Comparison of ENCODE assay signal across 51 mouse cellular contexts in genomic region chr8:20902527-20902926, GRCm38 (mm10). TPM values are rescaled to one million over a fixed set of nuclear protein-coding genes. Genes with fewer than 3 reads are reported as not detected.
"Had no signal": no experiment of that assay in that cellular context is flagged by ENCODE, and none has a peak within 500 bp of the region (broad histone marks: within the 10 kb centered on the region; RNA-seq: fewer than 3 reads in every experiment).

TSS of gene Gm15056 (minus strand) at chr8:20902627.

- H3K27ac ChIP-seq: heart, embryonic 13.5 days; heart, embryonic 15.5 days; hindbrain, embryonic 10.5 days; hindbrain, embryonic 12.5 days; hindbrain, embryonic 13.5 days; hindbrain, embryonic 14.5 days; hindbrain, embryonic 15.5 days; hindbrain, postnatal 0 days; intestine, embryonic 15.5 days; kidney, embryonic 15.5 days; kidney, postnatal 0 days; layer of hippocampus, adult 2 months; left cerebral cortex, adult 2 months had no signal

- ATAC-seq: hindbrain, embryonic 16.5 days; hindbrain, postnatal 0 days; inflammation-experienced regulatory T-cells, adult 6 months; intestine, embryonic 15.5 days; intestine, embryonic 16.5 days; intestine, postnatal 0 days had no signal

- H3K4me2 ChIP-seq: heart, embryonic 11.5 days; heart, embryonic 12.5 days; heart, embryonic 13.5 days; heart, embryonic 15.5 days; hindbrain, embryonic 12.5 days; hindbrain, embryonic 13.5 days; hindbrain, embryonic 14.5 days; hindbrain, embryonic 15.5 days; intestine, embryonic 15.5 days; kidney, embryonic 15.5 days had no signal

- H3K4me1 ChIP-seq: heart, embryonic 12.5 days; heart, embryonic 13.5 days; heart, embryonic 15.5 days; hindbrain, embryonic 10.5 days; hindbrain, embryonic 12.5 days; hindbrain, embryonic 13.5 days; hindbrain, embryonic 15.5 days; intestine, embryonic 15.5 days; kidney, embryonic 15.5 days had no signal

- H3K36me3 ChIP-seq: heart, embryonic 12.5 days; heart, embryonic 13.5 days; heart, embryonic 15.5 days; hindbrain, embryonic 10.5 days; hindbrain, embryonic 12.5 days; hindbrain, embryonic 13.5 days; hindbrain, embryonic 15.5 days; intestine, embryonic 15.5 days; kidney, embryonic 15.5 days had no signal

- H3K27me3 ChIP-seq: heart, embryonic 12.5 days; heart, embryonic 13.5 days; heart, embryonic 15.5 days; hindbrain, embryonic 12.5 days; hindbrain, embryonic 13.5 days; hindbrain, embryonic 15.5 days; intestine, embryonic 15.5 days; kidney, embryonic 15.5 days had no signal

- DNase-seq: heart, postnatal 10 days; heart, postnatal 14 days; heart, postnatal 36 days; heart, postnatal 4 days; kidney, adult 11 months; kidney, adult 18-20 months; kidney, adult 2 months; kidney, adult 8-10 months; kidney, adult 9 months; kidney, postnatal 10 days; kidney, postnatal 14 days; kidney, postnatal 25 days; kidney, postnatal 36 days; kidney, postnatal 4 days; layer of hippocampus, adult 9-11 months; layer of hippocampus, postnatal 36 days had no signal

- H3K4me3 ChIP-seq: heart, embryonic 12.5 days; heart, embryonic 13.5 days; heart, embryonic 15.5 days; hindbrain, embryonic 10.5 days; hindbrain, embryonic 12.5 days; hindbrain, embryonic 13.5 days; hindbrain, embryonic 15.5 days; intestine, embryonic 15.5 days; kidney, embryonic 15.5 days; layer of hippocampus, adult 2 months; left cerebral cortex, adult 2 months had no signal

- H3K9me3 ChIP-seq: heart, embryonic 15.5 days; intestine, embryonic 15.5 days had no signal

- H3K9ac ChIP-seq: heart, embryonic 12.5 days; heart, embryonic 13.5 days; heart, embryonic 15.5 days; hindbrain, embryonic 12.5 days; hindbrain, embryonic 13.5 days; hindbrain, embryonic 14.5 days; hindbrain, embryonic 15.5 days; intestine, embryonic 15.5 days; kidney, embryonic 15.5 days had no signal

RNA-seq across cellular contexts. Expression of gene Gm15056, which starts in this region (rescaled TPM):
- total RNA-seq: heart, postnatal 10 days; heart, postnatal 14 days; heart, postnatal 25 days; heart, postnatal 36 days; heart, postnatal 4 days; hematopoietic stem cell, adult 5-6 weeks; hindbrain, postnatal 0 days; layer of hippocampus, adult 18-20 months; layer of hippocampus, adult 2 months; layer of hippocampus, adult 8-10 months; layer of hippocampus, postnatal 10 days; layer of hippocampus, postnatal 14 days; layer of hippocampus, postnatal 25 days; layer of hippocampus, postnatal 36 days; left cerebral cortex, adult 18-20 months; left cerebral cortex, adult 2 months; left cerebral cortex, adult 8-10 months had no signal
- polyA plus RNA-seq: heart, embryonic 11.5 days; heart, embryonic 12.5 days; heart, embryonic 13.5 days; heart, embryonic 14.5 days; heart, embryonic 15.5 days; heart, embryonic 16.5 days; heart, postnatal 0 days; hindbrain, embryonic 10.5 days; hindbrain, embryonic 11.5 days; hindbrain, embryonic 12.5 days; hindbrain, embryonic 13.5 days; hindbrain, embryonic 14.5 days; hindbrain, embryonic 15.5 days; hindbrain, embryonic 16.5 days; hindbrain, postnatal 0 days; inflammation-experienced regulatory T-cells, adult 6 months; intestine, embryonic 14.5 days; intestine, embryonic 15.5 days; intestine, embryonic 16.5 days; intestine, postnatal 0 days; kidney, embryonic 14.5 days; kidney, embryonic 15.5 days; kidney, embryonic 16.5 days; kidney, postnatal 0 days had no signal
